Mouse (Mus musculus): Measurements from ENCODE around the gene Galnt18.
A peak's percentile ranks its signal among the peaks of the same experiment; 100 is the strongest.

Gene Galnt18

DNA sequence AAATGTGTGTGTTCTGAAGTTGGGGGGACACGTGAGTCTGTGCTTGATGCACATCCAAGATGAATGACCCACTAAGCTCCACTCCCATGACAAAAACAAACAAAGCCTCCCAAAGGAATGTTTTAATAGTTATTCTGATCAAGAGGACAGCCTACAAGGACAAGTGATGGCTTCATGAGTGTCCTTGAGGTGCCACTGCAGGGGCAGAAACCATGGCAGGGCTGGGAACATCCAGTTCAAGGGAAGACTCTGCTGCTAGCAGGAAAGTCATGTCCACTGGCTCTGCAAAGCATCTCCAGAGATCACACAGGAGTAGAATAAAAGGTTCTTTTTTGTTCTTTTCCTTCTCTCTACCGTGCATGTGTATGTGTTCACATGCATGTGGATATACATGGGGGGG, 140.9 kb downstream of the Galnt18 start:
- DNase-seq (ENCODE audit: extremely low spot score, low read depth, low spot score) = no peak

DNA sequence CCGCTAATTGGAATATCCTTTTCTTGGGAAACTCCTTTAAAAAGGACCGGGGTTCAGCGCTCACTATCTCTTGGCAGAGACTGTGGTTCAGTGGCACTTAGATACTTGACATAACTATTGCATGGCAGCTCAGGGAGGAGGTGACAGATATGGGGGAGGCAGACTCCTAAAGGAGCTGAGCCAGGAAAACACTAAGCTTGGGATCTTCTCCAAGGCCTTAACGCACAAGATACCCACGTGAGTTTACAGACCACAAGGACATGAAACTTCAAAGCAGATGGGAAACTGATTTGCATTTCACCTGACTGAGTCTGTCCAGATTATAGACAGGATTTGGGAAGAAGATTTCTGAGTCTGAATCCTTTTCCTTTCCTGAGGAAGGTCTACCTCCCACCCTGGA, 141.3 kb downstream of the Galnt18 start:
- DNase-seq (ENCODE audit: extremely low spot score, low read depth, low spot score) = no peak

- DNase-seq (ENCODE audit: extremely low spot score, low read depth, low spot score) = peak; percentile 47
Measured at GRCm38 (mm10) chr7:111637866-111638448, 141.8 kb downstream of the Galnt18 start.

DNA sequence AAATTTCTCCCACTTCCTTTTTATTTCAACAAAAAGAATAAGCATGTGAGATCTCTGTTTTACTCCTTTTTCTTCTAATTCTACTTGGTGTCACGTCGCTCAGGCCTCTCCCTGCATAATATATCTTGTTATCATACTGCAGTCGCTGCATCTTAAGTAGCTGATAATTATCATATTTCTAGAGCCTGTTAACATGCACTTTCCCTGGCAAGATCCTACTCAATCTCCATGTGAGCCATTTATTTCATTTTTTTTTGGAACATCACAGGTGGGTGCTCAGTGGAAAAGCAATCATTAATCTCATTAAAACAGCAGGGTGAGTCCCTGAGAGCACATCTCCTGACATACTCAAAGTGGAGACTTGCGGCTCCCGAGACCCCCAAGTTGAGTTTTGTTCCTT, 143.3 kb downstream of the Galnt18 start:
- no peak for DNase-seq (ENCODE audit: extremely low spot score, low read depth, low spot score)

DNA sequence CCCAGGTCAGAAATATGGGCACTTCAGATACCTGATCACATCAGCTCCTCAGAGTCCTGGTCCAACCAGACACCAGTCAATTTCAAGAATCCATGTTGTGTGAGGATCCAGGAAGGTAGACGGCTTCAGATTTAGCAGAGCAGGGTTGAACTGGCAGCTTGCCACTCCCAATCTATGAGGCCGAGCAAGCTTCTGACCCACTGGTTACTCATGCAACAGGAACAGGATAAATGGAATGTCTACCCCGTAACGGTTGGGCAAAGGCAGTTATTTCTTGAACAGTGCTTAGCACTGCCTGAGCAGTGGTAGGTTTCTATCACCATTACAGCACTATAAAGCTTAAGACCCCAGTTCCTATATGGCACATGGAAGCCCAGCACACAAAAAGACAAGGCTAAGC, 148.5 kb downstream of the Galnt18 start:
- DNase-seq (ENCODE audit: extremely low spot score, low read depth, low spot score) = no peak

DNA sequence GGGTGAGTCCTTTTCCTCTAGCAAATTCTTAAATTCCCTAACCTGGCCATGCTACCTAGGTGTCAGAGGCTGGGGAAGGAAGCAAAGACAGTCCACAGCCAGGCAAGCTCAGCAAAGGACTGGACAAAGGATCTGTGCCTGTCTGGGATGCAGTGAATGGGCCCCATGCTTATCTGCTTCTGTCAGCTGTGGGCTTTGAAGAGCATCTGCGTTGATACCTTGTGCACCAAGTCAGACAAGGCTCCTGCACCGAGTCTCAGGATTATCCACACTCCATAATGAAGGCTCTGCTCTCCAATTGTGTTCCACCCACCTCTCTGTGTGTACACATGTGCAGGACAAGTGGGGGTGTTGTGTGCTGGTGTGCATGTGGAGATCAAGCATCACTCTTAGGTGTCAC, 153.5 kb downstream of the Galnt18 start:
- no peak for DNase-seq (ENCODE audit: extremely low spot score, low read depth, low spot score)

- DNase-seq (ENCODE audit: extremely low spot score, low read depth, low spot score) = no peak
Measured at GRCm38 (mm10) chr7:111625736-111626135, 154.0 kb downstream of the Galnt18 start.

DNA sequence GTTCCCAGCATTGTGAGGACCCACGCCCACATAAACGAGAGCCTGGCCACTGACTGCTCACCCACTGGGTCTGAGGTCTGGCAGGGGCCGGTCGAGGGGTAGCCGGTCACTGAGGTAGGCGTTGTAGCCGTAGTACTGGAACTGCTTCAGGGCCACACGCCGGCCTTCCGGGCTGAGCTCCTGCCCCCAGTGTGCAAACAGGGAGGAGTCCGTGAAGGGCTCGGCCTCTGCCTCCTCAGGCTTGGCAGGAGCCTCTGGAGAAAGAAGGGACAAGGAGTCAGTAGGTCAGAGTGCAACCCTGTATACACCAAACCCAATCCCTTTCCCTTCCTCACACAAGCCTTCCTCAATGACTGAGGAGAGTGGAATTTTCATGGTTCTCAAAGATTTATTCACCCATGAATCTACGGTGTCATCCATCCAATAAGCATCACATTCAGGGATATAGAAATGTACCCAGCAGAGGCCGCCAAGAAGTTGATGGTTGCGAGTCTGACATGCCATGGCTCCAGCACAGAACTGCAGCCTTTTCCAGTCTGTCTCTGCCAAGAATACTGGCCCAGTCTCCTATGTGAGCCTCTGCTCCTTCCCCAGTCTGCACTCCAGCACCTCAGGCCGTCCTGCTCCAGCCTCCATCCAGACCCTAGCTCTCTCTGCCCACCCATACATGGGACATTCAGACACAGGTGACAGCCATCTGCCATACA, 163.4 kb downstream of the Galnt18 start:
- no peak for DNase-seq (ENCODE audit: extremely low spot score, low read depth, low spot score)

GRCm38 (mm10) chr7:111614471-111614870, 165.3 kb downstream of the Galnt18 start:
- no peak for DNase-seq (ENCODE audit: extremely low spot score, low read depth, low spot score)

DNA sequence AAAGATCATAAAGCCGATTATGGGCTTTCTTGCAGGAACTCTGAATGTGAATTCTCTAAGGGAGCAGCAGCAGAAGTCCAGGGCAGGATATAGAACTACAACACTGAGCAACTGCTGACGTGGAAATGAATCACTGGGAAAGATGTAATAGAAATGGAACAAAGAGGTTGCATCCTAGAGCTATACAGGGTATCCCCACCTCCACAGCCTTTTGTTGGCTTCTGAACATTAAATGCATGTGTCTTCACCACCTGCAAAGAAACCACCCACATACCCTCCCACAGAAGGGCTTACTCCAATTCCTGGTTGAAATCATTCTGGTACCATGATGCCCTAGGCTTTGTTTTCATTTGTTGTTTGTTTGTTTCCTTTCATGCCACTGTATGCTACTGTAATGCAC, 172.3 kb downstream of the Galnt18 start:
- DNase-seq (ENCODE audit: extremely low spot score, low read depth, low spot score) = no peak

DNA sequence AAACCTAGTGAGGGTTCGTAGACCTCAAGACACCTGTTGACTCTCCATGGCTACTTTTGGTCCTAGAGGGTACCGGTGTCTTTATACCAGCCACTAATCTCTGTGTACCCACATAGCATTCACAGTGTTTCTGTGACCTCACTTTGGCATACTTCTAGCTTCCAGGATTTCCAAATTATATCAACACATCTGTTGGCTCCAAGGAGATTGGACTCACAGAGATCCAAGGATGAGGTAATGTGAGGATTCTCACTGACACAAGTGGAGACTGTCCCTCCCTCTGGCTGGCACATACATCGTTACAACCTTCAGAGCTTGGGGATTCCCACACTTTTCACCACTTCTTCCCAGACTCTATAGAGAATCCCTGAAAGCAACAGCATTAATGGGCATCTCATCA, 173.7 kb downstream of the Galnt18 start:
- no peak for DNase-seq (ENCODE audit: extremely low spot score, low read depth, low spot score)

DNA sequence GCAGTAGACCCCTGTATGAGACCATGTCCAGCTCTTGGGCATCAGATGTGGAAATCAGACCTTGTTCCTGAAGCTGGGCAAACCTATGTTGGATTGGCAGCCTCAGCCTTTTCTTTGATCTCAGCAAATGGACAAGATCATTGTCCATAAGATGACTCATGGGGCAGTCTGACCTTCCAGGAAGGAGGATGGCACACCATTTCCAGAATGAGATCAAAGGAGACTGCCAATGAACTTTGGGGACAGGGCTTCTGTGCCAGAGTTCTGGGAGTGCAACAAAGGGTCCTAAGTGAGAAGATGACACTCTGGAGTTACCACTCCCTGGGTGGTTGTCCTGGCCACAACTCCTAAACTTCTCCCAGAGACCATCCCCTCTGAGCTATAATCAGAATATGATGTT, 174.1 kb downstream of the Galnt18 start:
- DNase-seq (ENCODE audit: extremely low spot score, low read depth, low spot score) = no peak

DNA sequence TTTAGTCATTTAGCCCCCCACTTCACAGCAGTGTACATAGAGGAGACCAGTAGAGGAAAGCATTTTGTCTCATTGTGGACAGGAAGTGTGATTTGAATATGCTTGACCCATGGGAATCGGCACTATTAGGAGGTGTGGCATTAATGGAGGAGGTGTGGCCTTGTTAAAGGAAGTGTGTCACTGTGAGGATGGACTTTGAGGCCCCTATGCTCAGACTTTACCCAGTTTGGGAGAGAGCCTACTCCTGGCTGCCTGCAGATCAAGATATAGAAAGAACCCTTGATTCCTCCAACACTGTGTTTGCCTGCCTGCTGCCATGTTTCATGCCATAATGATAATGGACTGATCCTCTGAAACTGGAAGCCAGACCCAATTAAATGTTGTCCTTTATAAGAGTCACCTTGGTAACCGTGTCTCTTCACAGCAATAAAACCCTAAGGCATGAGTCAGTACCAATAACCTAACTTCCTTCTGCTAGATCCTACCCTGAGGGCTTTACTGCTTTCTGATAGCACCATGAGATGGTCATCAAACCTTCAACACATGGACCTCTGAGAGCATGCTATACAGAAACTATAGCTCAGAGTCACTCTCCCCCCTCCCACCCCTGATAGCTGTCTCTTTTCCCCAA, 175.1 kb downstream of the Galnt18 start:
- DNase-seq (ENCODE audit: extremely low spot score, low read depth, low spot score) = no peak

GRCm38 (mm10) chr7:111603186-111603585, 176.6 kb downstream of the Galnt18 start:
- DNase-seq (ENCODE audit: extremely low spot score, low read depth, low spot score) = no peak

- no peak for DNase-seq (ENCODE audit: extremely low spot score, low read depth, low spot score)
Measured at GRCm38 (mm10) chr7:111601339-111602067, 178.3 kb downstream of the Galnt18 start.

GRCm38 (mm10) chr7:111600756-111601155, 179.0 kb downstream of the Galnt18 start:
- no peak for DNase-seq (ENCODE audit: extremely low spot score, low read depth, low spot score)

- DNase-seq (ENCODE audit: extremely low spot score, low read depth, low spot score) = no peak
Measured at GRCm38 (mm10) chr7:111593680-111594079, 186.1 kb downstream of the Galnt18 start.

DNA sequence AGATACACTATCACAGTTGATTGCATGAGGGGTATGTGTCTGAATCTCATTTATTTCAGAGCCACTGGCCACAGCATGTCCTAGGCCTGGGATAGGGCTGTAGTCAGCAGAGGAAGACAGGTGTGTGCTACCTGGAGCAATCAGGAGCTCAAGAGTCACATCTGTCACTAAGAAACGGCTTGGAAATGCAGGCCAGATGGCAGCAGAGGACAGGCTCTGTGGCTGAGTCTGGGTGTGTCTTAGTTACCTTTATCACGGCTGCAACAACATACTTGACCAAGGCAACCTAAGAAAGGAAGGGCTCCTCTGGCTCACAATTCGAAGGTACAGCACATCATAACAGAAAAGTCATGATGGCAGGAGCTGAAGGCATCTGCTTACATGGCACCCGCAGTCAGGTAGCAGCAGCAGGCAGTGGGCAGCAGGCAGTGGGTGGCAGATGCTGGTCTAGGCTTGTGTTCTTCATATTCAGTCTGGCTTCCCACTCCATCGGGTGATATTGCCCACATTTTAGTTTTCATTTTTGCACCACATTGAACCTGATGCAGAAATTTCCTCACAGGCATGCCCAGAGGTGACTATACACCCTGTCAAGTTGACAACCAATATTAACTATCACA, 190.2 kb downstream of the Galnt18 start:
- no peak for DNase-seq (ENCODE audit: extremely low spot score, low read depth, low spot score)

DNA sequence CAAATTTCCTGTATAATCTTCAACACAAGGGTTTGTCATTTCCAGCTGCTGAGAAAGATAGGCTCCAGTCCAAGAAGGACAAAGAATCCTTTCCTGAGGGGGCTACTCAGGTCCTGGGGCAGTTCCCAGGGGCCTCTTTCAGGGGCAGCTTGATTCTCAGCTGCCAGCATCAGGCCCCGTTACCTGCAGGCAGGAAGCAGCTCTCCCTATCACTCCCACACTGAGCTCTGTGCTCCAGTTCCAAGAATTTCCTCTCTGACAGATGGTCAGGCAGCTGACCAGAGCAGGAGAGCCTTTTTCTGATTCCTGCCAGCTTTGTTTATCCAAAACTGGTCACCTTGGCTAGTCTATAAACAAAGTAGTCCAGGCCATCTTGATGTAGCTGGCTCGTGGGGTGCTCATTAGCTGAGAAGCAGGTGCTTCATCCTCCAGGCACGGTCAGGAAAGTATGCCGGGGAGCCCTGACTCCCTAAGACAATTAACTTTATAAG, 191.4 kb downstream of the Galnt18 start:
- DNase-seq (ENCODE audit: extremely low spot score, low read depth, low spot score) = no peak

DNA sequence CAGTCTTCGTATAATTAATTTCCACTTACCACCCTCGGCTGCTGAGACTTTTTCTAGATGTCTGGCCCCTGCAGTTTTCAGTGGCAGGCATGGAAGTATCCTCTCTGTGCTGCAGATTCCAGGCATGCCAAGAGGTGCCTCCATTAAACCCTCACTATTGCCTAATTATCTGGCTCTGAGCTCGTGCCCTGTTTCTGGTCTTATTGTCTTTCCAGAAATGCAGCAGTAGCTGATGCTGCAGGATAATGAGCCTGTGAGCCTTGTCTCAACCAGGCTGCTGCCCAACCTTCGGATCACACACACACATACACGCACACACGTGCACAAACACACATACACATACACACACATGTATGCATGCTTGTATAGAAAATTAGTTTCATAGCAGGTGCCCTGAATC, 199.2 kb downstream of the Galnt18 start:
- no peak for DNase-seq (ENCODE audit: extremely low spot score, low read depth, low spot score)

- no peak for DNase-seq (ENCODE audit: extremely low spot score, low read depth, low spot score)
Measured at GRCm38 (mm10) chr7:111575096-111575495, 204.7 kb downstream of the Galnt18 start.
